Mouse (Mus musculus) myocyte (in vitro differentiated cells): ENCODE measurements around the gene Serp2.

Experiments
- CEBPB ChIP-seq: IDR thresholded peaks from 2 replicates; pipeline ENCODE4 v1.6.1; 2011; ENCODE audit warnings: mild to moderate bottlenecking, moderate library complexity; ENCODE audit not compliant: poor library complexity, insufficient read depth, severe bottlenecking
- E2F4 ChIP-seq: IDR thresholded peaks from one replicate; pipeline ENCODE4 v1.6.1; 2011; ENCODE audit warnings: mild to moderate bottlenecking, control low read depth, moderate library complexity; ENCODE audit not compliant: insufficient read depth
- MYOD1 ChIP-seq, 3 experiments: IDR thresholded peaks; one replicate each; pipeline ENCODE4 v1.6.1; 2011; ENCODE audit warnings: control low read depth in 2 of 3, low read depth in 2 of 3, mild to moderate bottlenecking in 2 of 3, moderate library complexity in 1 of 3; ENCODE audit not compliant: insufficient read length in 2 of 3, control insufficient read depth in 1 of 3
- MYOG ChIP-seq, 3 experiments: IDR thresholded peaks; one replicate each; pipeline ENCODE4 v1.6.1; 2011; ENCODE audit warnings: control low read depth in 2 of 3, low read depth in 2 of 3, mild to moderate bottlenecking in 2 of 3; ENCODE audit not compliant: insufficient read length in 2 of 3, control insufficient read depth in 1 of 3, insufficient read depth in 1 of 3
- POLR2A ChIP-seq: IDR thresholded peaks from one replicate; pipeline ENCODE4 v1.6.1; 2011; ENCODE audit warnings: low read depth, mild to moderate bottlenecking, control low read depth, moderate library complexity; ENCODE audit not compliant: insufficient read length
- POLR2AphosphoS2 ChIP-seq: IDR thresholded peaks from one replicate; pipeline ENCODE4 v1.6.1; 2011; ENCODE audit warnings: low read depth, control low read depth; ENCODE audit not compliant: insufficient read length
- USF1 ChIP-seq: IDR thresholded peaks from one replicate; pipeline ENCODE4 v1.6.1; 2011; ENCODE audit warnings: low read depth, mild to moderate bottlenecking, control low read depth, moderate library complexity

GRCm38 (mm10) chr14:76579660-76580061 lies 23.0 kb upstream of the Serp2 start:
- no peak for TF ChIP-seq E2F4
- no peak for TF ChIP-seq CEBPB
- TF ChIP-seq MYOG (IDR thresholded peaks at IDR 0.05; ENCODE audit: control insufficient read depth in 1 of 3, insufficient read depth in 1 of 3, insufficient read length in 2 of 3, low read depth in 2 of 3) = peak in 1 of 3 experiments; percentile 68
- TF ChIP-seq POLR2AphosphoS2 = no peak
- no peak for TF ChIP-seq USF1
- TF ChIP-seq POLR2A = no peak
- peak in 2 of 3 experiments; percentile 47 to 78 for TF ChIP-seq MYOD1 (IDR thresholded peaks at IDR 0.05; ENCODE audit: control insufficient read depth in 1 of 3, insufficient read length in 2 of 3, low read depth in 2 of 3)
